Mouse (Mus musculus) E14TG2a.4 (cell line): Measurements from ENCODE around the gene Vmp1.

Experiments used
- CTCF ChIP-seq: conservative IDR thresholded peaks from 2 replicates; pipeline ENCODE4 v1.5.1; 2014; ENCODE audit warnings: low read length
- NANOG ChIP-seq: IDR thresholded peaks from 2 replicates; pipeline ENCODE4 v1.6.1; 2014; ENCODE audit warnings: borderline replicate concordance, low read length, mixed read lengths
- POU5F1 ChIP-seq: IDR thresholded peaks from 2 replicates; pipeline ENCODE4 v1.6.1; 2014; ENCODE audit warnings: low read length, borderline replicate concordance

GRCm38 (mm10) chr11:86539716-86540475 is 143.7 kb downstream of the Vmp1 start:
- no peak for TF ChIP-seq CTCF
- TF ChIP-seq POU5F1 = no peak
- no peak for TF ChIP-seq NANOG
